Mouse (Mus musculus) spleen, adult 2 months (tissue): ENCODE results near the gene Hectd4. TPM values are rescaled to one million over a fixed set of nuclear protein-coding genes. Genes with fewer than 3 reads are reported as not detected.

ENCODE experiments used
- DNase-seq, 2 experiments: peaks; one replicate each; pipeline versions ENCODE4 v3.0.0 to v3.0.0-alpha.2; 2012 to 2021; ENCODE audit warnings: low spot score in 2 of 2, low read depth in 1 of 2
- H3K27ac ChIP-seq: fragments of 200-500 bp; 2 replicates; pipeline ENCODE4 v1.5.1; 2012; ENCODE audit warnings: low read length, inconsistent platforms; ENCODE audit not compliant: insufficient read depth
- H3K27me3 ChIP-seq: fragments of 200-500 bp; 2 replicates; pipeline ENCODE4 v1.6.1; 2012; ENCODE audit warnings: mild to moderate bottlenecking, moderate library complexity, low read length, inconsistent platforms; ENCODE audit not compliant: control insufficient read depth, insufficient read depth
- H3K36me3 ChIP-seq: fragments of 200-500 bp; 2 replicates; pipeline ENCODE4 v1.6.1; 2012; ENCODE audit warnings: mild to moderate bottlenecking, low read length, inconsistent platforms; ENCODE audit not compliant: control insufficient read depth, insufficient read depth
- H3K4me1 ChIP-seq: fragments of 200-500 bp; 2 replicates; pipeline ENCODE4 v1.6.1; 2011; ENCODE audit warnings: inconsistent platforms; ENCODE audit not compliant: control insufficient read depth, insufficient read depth, insufficient read length
- H3K4me3 ChIP-seq: fragments of 200-500 bp; 2 replicates; pipeline ENCODE4 v1.5.1; 2011; ENCODE audit warnings: mild to moderate bottlenecking, inconsistent platforms; ENCODE audit not compliant: insufficient read depth, insufficient read length; ENCODE audit errors: extremely low read depth
- CTCF ChIP-seq: fragments of 200-500 bp; IDR thresholded peaks from 2 replicates; pipeline ENCODE4 v1.5.1; 2011; ENCODE audit warnings: mild to moderate bottlenecking, inconsistent platforms; ENCODE audit not compliant: insufficient read depth, insufficient read length, insufficient replicate concordance; ENCODE audit errors: extremely low read depth
- POLR2A ChIP-seq: fragments of 200-500 bp; IDR thresholded peaks from 2 replicates; pipeline ENCODE4 v1.6.1; 2011; ENCODE audit warnings: low read depth, low read length, inconsistent platforms
- WGBS: fragments of 180-500 bp; shearing (Covaris S2); methylation state at CpG from one replicate; pipeline ENCODE4 v1.1.7; 2018; 5-methylcytosine and 5-hydroxymethylcytosine counted together
- polyA plus RNA-seq: library from polyadenylated mRNA; depleted of rRNA; stranded (reverse); fragments of >200 nt; gene quantifications from 2 replicates; pipeline ENCODE4 v1.2.3, GENCODE M21; 2012

Gene Hectd4
- polyA plus RNA-seq, 1 experiment: 28.4 TPM

DNA sequence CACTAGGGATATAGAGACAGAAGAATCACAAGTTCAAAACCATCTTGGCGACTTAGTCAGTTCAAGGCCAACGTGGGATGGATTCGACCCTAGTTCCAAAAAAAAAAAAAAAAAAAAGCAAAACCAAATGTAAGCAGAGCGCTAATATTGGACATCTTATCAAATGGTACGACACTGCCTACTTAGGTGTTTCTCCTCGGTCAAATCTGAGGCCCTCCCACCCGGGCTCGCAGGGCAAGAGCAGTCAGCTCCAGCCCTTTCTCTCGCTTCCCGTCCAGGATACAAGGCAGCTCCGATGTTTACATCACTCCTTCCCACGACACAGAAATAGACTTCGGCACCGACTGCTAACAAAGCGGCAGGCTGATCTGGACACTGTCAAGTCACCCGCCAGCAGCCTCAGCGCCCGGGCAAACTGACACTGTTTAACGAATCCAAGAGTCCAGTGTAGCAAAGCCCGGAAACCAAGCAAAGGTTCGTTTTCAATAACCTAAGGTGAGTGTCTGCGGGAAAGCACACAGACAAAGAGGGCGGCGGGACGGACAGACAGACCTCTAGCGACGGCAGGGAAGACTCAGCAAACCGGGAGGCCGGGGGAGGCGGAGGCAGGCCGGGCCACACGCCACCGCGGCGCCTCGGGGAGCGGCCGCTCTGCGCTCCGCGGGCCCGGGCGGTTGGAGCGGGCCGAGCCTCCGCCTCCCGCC is 164.9 kb downstream of the Hectd4 start:
- 2% methylated on average over 34 of the region's 47 CpGs for WGBS

DNA sequence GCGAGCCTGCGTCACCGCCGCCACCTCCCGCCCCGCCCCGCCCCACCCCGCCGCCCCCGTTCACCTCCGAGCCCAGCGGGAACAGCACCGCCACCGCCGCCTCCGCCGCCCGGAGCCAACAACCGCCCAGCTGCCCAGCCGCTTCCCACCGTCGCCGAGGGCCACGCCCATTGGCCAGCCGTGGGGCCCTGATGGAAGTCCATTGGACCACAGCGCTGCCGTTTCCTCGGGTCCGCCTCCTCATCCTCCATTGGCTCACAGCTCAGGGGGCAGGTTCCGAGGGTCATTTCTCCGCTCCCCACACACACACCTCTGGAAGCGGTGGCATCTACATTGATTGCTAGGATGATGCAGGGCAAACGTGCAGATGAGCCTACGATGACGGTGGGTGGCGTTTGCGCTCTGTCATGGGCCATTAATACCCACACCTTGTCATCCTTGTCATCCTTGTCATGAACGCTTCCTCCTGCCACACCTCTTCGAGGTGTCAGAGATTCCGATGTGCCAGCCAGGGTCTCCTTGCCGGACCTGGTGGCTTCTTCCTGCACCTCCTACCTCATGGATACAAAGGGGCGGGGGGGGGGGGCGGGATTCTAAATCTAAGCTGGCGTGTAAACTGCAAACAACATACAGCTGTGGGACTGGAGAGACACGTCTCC is 165.6 kb downstream of the Hectd4 start, which contains the start of gene Trafd1:
Gene Trafd1 (minus strand): TSS at position 172 of the 659 bp plus-strand sequence.
- Histone ChIP-seq H3K27ac (peak within 1 kb of the TSS; percentile 80), H3K4me1 (peaks cover 5% of the 10 kb centered on the region; the same call in 1 of the 2 replicates), H3K36me3 (peaks cover 3% of the 10 kb centered on the region), H3K27me3 (no peaks in the 10 kb centered on the region), H3K4me3 (peak within 1 kb of the TSS; percentile 80)
- peak; percentile 65 to 90 for DNase-seq
- WGBS: 1% methylated on average over 31 of the region's 45 CpGs
- TF ChIP-seq POLR2A (peak; percentile 30), CTCF (no peak)

More for the DNA sequence above, 164.9 kb downstream of the Hectd4 start:
- Histone ChIP-seq H3K36me3 (peaks cover 5% of the 10 kb centered on the region), H3K4me3 (peak overlapping the region; percentile 80), H3K4me1 (peaks cover 5% of the 10 kb centered on the region; the same call in 1 of the 2 replicates), H3K27me3 (no peaks in the 10 kb centered on the region), H3K27ac (peak overlapping the region; percentile 80)
- no peak for TF ChIP-seq CTCF
- TF ChIP-seq POLR2A: no peak
- peak in 1 of 2 experiments; percentile 17 for DNase-seq

DNA sequence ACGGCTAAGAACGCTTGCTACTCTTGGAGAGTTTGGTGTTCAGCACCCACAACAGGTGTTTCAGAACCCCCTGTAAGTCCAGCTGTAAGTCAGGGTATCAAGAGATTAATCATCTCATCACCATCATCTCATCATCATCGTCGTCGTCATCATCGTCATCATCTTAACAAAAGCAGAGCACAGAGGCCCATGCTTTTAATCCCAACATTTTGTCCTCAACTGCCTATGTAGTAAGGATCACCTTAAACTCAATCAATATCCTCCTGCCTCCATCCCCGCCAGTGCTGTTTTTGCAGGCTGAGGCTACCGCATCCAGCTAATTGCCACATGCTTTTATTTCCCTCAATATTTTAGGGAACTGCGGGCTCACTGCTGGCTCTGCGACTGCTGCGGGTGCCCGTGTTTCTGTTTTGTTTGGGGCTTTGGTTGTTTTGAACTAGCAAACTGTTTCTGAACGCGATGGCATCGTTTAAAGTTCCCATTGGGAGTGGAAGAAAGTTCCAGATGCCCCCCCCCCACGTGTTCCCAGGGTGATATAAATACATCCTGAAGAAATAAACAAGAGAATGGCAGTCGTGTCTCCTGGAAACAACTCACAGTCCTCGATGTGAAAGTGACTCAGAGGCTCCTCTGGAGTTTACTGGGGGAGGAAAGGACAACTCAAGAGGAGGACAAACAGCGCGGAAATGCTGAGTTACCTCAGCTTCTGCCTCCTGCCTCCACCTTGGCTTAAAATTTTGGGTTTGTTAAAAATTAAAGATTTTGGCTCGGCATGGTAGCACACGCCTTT is 166.3 kb downstream of the Hectd4 start:
- 29% methylated on average over 22 of the region's 22 CpGs for WGBS
- no peaks in the 10 kb centered on the region; the same call in 1 of the 2 replicates for H3K36me3 ChIP-seq
- no peak for DNase-seq
- H3K4me3 ChIP-seq: no peak overlapping the region
- H3K27me3 ChIP-seq: no peaks in the 10 kb centered on the region
- H3K27ac ChIP-seq: no peak overlapping the region
- peaks cover 5% of the 10 kb centered on the region; the same call in 1 of the 2 replicates for H3K4me1 ChIP-seq
- no peak for TF ChIP-seq POLR2A
- TF ChIP-seq CTCF: no peak

DNA sequence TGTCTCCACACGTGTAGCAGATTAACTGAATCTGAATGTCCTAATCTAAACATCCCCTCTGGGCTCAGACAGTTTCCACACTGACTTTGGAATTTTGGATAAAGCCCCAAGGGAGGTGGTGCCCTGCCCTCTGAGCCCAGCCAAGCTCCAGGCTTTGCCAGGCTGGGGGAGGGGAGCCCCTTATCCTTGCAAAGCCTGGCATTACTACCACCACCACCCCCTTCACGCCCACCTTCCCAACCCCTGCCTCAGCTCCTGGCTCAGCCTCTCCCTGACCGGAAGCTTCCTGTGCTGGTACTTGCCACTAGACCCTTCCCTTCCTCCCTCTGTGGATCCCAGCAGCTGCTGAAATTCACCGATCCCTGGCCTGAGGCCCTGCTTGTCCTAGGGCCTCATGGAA is 167.1 kb downstream of the Hectd4 start:
- Histone ChIP-seq H3K4me3 (no peak overlapping the region), H3K27ac (no peak overlapping the region), H3K36me3 (no peaks in the 10 kb centered on the region; the same call in 1 of the 2 replicates), H3K27me3 (no peaks in the 10 kb centered on the region), H3K4me1 (peaks cover 5% of the 10 kb centered on the region; the same call in 1 of the 2 replicates)
- DNase-seq: no peak
- TF ChIP-seq CTCF (no peak), POLR2A (no peak)
- 91% methylated on average over 4 of the region's 4 CpGs for WGBS

DNA sequence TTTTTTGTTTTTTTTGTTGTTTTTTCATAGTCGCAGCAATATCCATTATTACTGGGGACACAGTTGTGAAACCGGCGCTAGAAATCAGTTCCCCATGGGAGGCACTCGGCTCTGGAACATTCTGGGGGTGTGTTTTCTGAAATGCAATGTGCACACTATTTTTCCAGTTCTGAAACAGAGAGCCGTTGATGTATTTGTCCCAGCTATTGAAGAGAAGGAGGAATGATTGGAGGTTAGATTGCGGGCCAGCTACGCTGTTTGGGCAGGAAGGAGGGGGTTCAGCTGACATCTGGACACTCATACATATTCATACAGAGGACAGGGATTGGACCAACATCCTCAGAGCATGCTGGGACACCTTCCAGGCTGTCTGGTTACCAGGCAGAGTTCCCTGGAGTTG is 169.1 kb downstream of the Hectd4 start:
- WGBS: 80% methylated on average over 7 of the region's 7 CpGs
- Histone ChIP-seq H3K4me1 (no peaks in the 10 kb centered on the region), H3K4me3 (no peak overlapping the region), H3K27me3 (no peaks in the 10 kb centered on the region), H3K27ac (no peak overlapping the region), H3K36me3 (no peaks in the 10 kb centered on the region)
- no peak for TF ChIP-seq POLR2A
- TF ChIP-seq CTCF: no peak
- DNase-seq: no peak

DNA sequence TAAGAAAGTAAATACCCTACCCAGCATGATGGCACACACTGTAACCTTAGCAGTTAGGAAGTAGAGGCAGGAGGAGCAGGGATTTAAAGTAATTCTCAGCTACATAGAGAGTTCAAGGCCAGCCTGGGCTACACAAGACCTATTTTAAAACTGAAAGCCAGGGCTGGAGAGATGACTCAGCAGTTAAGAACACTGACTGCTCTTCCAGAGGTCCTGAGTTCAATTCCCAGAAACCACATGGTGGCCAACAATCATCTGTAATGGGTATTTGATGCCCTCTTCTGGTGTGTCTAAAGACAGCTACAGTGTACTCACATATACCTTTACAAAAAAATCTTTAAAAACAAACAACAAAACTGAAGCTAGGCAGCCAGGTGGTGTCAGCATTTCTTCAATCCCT is 169.7 kb downstream of the Hectd4 start:
- TF ChIP-seq CTCF (no peak), POLR2A (no peak)
- no peaks in the 10 kb centered on the region for H3K27me3 ChIP-seq
- no peaks in the 10 kb centered on the region for H3K36me3 ChIP-seq
- no peak overlapping the region for H3K4me3 ChIP-seq
- DNase-seq: no peak
- H3K27ac ChIP-seq: no peak overlapping the region; the same call in 1 of the 2 replicates
- no peaks in the 10 kb centered on the region for H3K4me1 ChIP-seq
